Mouse (Mus musculus): ENCODE measurements around the gene Tcea3. TPM values are rescaled to one million over a fixed set of nuclear protein-coding genes. Genes with fewer than 3 reads are reported as not detected.

The Tcea3 gene
- polyA plus RNA-seq, 1 experiment from 2014 or later, result 19.8 TPM

Other genes starting within 250 kb of the Tcea3 start
- 39.8 and 43.9 TPM in 2 replicates for gene Eloa, start 226.0 kb upstream of the Tcea3 start, polyA plus RNA-seq (2014; fragmentation: Nextera tagmentation; extraction: Ambion mirVana)
- gene Rpl11, start 194.3 kb upstream of the Tcea3 start, polyA plus RNA-seq (2014; fragmentation: Nextera tagmentation; extraction: Ambion mirVana), result 506 and 533 TPM in 2 replicates
- 384 and 404 TPM in 2 replicates for gene Id3, start 104.2 kb upstream of the Tcea3 start, polyA plus RNA-seq (2014; fragmentation: Nextera tagmentation; extraction: Ambion mirVana)
- 3.5 and 4.4 TPM in 2 replicates for gene E2f2, start 75.3 kb upstream of the Tcea3 start, polyA plus RNA-seq (2014; fragmentation: Nextera tagmentation; extraction: Ambion mirVana)
- gene Asap3, start 41.4 kb upstream of the Tcea3 start, polyA plus RNA-seq (2014; fragmentation: Nextera tagmentation; extraction: Ambion mirVana), result 5.1 and 5.6 TPM in 2 replicates
- gene Zfp46, start 37.0 kb downstream of the Tcea3 start, polyA plus RNA-seq (2014; fragmentation: Nextera tagmentation; extraction: Ambion mirVana), result 24.7 and 25.1 TPM in 2 replicates
- 157 and 164 TPM in 2 replicates for gene Hnrnpr, start 63.2 kb downstream of the Tcea3 start, polyA plus RNA-seq (2014; fragmentation: Nextera tagmentation; extraction: Ambion mirVana)
- gene Htr1d, start 175.8 kb downstream of the Tcea3 start, polyA plus RNA-seq (2014; fragmentation: Nextera tagmentation; extraction: Ambion mirVana), result 0.31 and 0.42 TPM in 2 replicates
- gene 6030445D17Rik, start 214.5 kb downstream of the Tcea3 start, polyA plus RNA-seq (2014; fragmentation: Nextera tagmentation; extraction: Ambion mirVana), result 0.46 and 0.48 TPM in 2 replicates
- 114 and 128 TPM in 2 replicates for gene Luzp1, start 222.0 kb downstream of the Tcea3 start, polyA plus RNA-seq (2014; fragmentation: Nextera tagmentation; extraction: Ambion mirVana)

Data from stomach, embryonic 14.5 days (tissue).